Mouse (Mus musculus) spleen, postnatal 4 days (tissue): ENCODE results near the gene Sar1a.

Experiments
- DNase-seq, 2 experiments: peaks; one replicate each; pipeline ENCODE4 v3.0.0; 2022; ENCODE audit warnings: low spot score in 2 of 2

Gene Sar1a

DNA sequence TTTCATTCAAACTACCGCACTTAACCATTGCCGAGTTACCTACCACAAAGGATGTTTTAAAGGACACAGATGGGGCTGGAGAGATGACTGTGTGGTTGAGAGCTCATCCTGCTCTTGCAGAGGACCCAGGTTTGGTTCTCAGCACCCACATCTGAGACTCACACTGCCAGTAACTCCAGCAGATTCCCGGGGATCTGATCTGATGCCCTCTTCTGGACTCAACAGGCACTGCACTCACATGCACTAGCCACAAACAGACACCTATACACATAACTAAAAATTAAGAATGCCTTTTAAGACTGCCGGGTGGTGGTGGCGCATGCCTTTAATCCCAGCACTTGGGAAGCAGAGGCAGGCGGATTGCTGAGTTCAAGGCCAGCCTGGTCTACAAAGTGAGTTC is 50.1 kb downstream of the Sar1a start:
- no peak for DNase-seq

- DNase-seq = peak in 1 of 2 experiments; percentile 62
Measured at GRCm38 (mm10) chr10:61734377-61734776, 54.3 kb downstream of the Sar1a start.

- DNase-seq = no peak
Measured at GRCm38 (mm10) chr10:61736671-61737078, 56.6 kb downstream of the Sar1a start.

DNA sequence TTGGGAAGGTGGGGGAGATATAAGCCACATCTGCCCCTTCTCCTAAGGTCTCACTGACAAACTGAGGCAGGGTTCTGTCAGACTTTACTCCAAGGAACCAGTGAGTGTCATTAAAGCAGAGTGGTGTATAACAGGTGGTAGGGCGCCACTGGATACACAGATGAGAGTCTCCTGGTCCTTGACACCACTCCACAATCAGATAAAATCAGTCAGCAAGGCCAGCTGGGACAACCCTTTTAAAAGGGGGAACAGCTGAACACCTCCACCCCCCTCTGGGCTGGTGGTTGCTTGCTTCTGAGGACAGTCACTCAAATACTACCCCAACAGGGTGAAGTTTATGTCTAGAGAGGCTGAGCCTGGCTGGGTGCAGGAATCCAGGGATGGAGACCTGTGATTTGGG is 57.4 kb downstream of the Sar1a start:
- no peak for DNase-seq

DNA sequence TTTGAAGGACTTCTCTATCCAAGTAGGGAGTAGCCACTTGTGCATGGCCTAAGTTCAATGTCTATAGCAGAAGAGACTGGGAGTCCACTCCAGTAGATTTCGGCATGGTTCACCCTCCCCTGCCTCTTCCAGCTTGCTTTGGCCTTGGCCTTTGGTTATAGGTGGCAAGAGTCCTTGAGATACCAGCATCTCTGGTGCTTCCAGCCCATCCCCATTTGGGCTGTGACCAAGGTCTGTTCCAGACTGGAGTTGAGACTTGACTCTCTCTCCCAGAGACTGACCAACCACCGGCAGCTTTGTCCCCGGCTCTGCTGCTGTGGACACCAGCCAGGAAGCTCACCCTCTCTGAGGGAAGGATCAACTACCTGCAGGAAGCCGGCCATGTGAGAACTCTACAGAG is 58.0 kb downstream of the Sar1a start:
- DNase-seq = no peak

DNA sequence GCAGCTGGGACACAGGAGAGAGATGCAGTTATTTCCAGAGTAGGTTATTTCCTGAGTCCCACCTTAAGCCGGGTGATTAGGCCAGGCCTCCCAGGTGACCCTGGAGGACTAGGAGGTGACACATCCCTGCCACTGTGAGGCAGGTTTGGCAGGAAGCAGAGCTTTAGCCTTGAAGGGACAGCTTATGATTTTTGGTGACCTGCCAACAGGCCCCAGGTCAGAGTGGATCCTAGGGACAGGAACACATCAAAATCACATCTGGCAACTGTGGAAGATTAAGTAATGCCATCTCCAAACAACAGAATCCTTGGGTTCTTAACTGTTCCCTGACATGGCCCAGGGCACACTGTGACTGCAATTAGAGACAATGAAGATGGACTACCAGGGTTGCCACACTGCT is 61.2 kb downstream of the Sar1a start:
- DNase-seq = no peak

DNA sequence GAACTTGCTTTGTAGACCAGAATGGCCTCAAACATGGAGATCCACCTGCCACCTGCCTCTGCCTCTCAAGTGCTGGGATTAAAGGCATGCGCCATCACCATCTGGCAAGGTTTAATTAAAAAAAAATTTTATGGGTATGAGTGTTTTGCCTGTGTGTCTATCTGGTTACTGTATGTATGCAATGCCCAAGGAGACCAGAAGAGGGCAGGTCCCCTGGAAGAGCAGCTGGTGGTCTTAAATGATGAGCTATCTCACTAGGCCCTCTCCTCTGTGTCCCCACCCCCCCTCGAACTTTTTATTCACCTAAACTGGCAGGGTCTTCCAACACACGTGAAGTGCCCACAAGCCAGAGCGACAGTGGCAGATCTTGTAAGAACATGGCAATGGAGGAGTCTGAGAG is 61.8 kb downstream of the Sar1a start:
- DNase-seq = no peak

- no peak for DNase-seq
Measured at GRCm38 (mm10) chr10:61742336-61742735, 62.2 kb downstream of the Sar1a start.
